Mouse (Mus musculus): ENCODE measurements around the gene Rps11.

Gene Rps11

DNA sequence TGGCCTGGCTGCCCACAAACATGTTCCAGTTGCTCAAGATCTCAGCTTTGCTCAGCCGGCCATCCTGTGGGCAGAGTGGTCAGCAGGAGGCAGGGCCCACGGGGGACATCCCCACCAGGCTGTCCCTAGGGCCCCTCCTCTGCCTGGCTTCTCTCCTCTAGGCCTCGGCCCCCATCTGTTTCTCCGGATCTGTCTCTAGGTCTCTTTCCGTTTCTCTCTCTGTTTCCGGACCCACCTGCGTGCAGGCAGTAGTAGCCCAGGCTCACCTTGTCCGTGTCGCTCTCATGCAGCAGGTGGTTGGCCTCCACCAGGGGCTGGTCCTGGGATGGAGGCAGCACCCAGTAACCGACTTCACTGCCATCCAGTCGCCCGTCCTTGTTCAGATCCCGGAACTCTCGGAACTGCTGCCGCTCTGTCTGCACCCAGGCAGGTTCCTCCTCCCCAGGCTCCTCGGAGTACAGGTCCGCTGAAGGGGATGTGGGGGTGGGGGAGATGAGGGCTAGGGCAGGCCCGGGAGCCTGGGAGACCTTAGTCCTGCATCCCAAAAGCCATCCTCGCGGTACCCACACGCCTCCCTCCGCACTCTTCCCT lies 40.8 kb downstream of the Rps11 start:
- no peak for DNase-seq (ENCODE audit: low spot score)

DNA sequence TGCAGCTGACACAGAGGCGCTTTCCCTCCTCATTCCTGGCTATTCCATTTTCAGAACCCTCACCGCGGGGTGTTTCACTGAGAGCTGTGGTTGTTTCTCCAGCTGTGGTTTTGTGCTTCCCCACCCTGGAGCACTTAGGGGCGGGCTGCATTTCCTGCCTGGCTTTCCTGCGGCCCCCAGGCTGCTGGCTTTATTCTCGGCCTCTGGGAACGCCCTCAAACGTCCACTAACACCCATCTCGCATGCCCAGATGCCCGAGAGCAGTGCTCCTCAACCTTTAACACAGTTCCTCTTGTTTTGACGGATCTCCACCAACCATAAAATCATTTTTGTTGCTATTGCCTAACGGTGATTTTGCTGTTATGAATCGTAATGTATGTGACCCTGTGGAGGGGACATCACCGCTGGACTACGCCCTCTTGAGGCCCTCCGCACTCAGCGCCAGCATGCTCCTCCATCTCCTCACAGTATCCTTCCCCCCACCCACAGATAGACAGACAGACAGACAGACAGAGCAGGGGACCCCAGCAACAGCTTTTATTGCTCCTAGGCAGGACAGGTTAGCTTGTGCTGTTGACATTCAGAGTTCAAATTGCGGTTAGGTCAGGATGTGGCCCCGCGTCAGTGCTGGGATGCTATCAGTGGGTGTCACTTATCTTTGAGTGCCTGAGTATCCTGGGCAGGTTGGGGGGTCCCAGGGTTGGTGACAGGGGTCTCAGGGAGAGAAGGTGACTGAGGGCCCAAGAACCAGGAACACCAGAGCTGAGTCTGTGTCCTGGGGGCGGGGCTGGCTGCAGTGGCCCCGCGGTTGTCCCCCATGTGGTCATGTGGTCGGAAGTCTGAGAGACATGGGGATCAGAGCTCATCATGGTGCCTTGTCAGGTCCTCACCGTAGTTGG lies 41.6 kb downstream of the Rps11 start:
- peak; percentile 67 for DNase-seq (ENCODE audit: low spot score)

DNA sequence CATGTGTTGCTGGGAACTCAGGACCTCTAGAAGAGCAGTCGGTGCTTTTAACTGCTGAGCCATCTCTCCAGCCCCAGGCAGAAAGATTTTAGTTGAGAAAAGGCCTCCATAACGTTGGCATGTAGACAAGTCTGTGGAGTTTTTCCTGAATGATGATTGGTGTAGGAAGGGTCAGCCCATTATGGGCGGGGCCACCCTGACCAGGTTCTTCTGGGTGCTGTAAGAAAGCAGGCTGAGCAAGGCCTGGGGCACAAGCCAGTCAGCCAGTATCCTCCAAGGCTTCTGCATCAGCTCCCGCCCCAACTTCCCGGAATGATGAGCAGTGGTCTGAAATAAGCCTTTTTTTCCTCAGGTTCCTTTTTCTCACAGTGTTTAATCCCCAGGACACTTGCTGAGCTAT lies 43.2 kb downstream of the Rps11 start:
- no peak for DNase-seq (ENCODE audit: low spot score)

DNA sequence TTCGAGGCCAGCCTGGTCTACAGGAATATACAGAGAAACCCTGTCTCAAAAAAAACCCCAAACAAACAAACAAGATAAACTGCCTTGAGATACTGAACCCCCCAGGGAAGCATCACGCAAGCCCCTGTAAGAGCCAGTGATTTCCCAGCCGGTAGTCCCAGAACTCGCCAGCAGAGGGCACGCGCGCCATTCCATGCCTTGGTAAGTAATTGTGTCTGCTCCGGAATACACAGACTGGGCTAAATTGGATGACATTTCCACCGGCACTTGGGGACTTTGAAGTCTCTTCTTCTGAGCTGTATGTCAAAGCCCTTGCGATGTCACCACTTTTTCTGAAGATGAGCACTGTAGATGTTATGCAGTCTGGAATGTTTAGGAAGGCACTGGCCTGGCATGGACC lies 44.4 kb downstream of the Rps11 start:
- peak; percentile 92 for DNase-seq (ENCODE audit: low spot score)

DNA sequence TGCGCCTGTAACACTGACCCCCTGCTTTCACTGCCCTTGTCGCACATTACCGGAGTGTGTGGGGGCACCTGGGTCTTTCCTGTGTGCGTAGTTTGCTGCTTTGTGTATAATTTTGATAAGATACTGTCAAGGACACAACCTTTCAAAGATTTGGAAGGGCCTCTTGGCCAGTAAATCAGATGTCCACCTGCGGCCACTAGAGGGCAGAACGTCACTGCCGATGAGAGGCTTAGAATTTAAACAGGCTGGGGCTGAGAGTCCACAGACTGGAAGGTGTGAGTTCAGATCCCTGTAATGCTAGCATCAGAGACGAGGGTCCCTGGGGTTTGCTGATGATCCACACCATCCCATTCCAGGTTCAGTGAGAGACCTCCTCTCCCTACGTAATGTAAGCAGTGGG lies 45.7 kb downstream of the Rps11 start:
- DNase-seq (ENCODE audit: low spot score), result peak; percentile 80

DNA sequence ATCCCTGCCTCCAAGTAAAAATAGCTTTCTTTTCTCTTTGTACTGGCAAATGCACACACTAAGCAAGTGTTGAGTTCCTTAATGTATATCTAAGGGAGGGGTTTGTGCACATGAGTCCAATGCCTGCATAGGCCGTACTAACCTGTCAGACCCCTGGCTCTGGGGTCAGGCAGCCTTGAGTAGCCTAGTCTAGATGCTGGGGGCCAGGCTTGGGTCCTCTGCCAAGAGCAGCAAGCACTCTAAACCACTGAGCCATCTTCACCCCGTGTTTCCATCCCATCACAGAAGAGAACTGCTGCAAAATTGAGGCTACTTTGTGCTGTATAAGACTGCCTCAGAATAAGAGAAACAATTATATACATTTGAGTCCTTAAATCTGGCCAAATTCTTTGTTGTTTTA lies 46.4 kb downstream of the Rps11 start:
- DNase-seq (ENCODE audit: low spot score), result no peak

DNA sequence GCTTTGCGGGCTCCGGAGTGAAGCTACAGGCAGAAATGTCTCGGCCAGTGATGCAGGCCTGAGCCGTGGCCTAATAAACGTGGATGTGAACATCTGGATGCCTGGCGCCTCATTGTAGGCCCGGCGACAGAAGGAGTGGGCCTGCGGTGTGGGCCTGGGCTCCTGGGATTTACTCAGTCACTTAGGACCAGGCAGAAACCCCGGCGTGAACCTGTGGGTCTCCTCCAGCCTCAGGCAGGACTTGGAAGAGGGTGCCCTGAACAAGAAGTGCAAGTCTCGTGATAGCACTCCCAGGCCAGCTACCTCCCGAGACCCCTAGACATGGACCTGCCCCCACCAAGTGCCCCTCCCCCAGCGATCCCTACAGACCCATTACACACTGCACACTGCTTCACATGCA lies 46.9 kb downstream of the Rps11 start:
- DNase-seq (ENCODE audit: low spot score), result no peak

DNA sequence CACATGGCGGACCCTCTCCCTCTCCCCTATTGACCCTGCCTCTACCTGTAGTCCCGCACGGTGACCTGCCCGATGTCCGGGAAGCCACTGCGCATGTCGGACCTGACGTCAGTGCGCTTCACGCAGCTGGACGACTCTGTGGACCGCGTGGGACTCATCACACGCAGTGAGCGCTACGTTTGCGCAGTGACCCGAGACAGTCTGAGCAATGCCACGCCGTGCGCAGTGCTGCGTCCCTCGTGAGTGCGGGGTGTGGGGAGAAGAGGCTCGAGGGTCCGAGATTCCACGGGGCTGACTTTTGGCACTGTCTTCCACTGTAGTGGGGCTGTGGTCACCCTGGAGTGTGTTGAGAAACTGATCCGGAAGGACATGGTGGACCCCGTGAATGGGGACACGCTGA lies 47.7 kb downstream of the Rps11 start:
- DNase-seq (ENCODE audit: low spot score), result no peak

DNA sequence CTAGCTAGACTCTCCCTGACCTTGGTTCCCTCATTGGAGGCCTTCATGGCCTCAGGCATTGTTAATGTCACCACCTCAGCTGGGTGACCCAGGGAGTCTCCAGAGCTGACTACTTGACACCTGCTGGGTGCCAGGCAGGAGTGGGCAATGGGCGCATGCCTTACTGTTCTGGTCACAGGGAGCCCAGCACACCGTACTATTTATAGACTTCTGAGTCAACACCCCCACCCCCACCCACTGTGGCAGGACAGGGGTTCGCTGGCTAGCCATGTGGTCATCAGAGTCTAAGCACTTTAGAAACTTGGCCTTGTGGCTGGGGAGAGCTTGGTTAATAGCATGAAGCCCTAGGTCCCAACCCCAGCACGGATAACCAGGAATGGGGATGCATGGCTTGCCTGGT lies 48.8 kb downstream of the Rps11 start:
- DNase-seq (ENCODE audit: low spot score), result no peak

DNA sequence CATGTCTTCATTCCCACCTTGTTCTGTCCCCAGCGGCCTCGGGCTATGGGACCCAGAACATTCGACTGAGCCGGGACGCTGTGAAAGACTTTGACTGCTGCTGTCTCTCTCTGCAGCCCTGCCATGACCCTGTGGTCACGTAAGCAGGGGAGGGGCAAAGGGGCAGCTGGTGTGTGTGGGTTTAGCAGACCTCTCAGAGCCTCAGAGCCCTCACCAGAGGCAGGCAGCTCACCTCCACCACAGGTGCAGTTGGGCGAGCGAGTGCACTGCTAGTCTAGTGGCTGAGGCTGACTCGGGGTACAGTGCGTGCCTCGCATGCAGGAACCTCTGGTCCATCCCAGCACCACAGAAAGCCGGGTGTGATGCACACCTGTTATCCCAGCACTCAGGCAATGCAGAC lies 50.3 kb downstream of the Rps11 start:
- DNase-seq (ENCODE audit: low spot score), result no peak

DNA sequence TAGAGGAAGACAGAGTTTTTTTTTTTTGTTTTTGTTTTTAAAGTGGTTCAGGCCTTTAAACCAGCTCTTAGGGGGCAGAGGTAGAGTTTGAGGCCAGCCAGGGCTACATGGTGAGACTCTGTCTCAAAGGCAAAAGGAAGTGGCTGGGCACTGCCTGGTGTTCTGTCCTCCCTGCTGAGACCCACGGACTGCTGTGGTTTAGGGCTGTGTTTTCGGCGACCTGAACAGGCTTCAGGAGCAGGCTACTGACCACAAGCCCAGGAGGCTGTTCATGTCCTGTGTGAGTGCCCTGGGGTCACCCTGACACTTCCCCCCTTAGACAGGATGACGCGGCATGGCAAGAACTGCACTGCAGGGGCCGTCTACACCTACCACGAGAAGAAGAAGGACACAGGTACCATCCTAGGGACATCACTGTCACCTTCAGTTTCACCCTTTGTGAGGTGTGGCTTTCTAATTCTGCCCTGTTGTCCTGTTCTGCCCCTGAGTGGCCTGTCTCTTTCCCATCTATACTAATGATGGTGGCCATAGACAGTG lies 51.0 kb downstream of the Rps11 start:
- no peak for DNase-seq (ENCODE audit: low spot score)

All from lung, postnatal 25 days (tissue).